Mouse (Mus musculus) neutrophil, adult 83 days (primary cell): ENCODE results near the gene Gm28305. TPM values are rescaled to one million over a fixed set of nuclear protein-coding genes. Genes with fewer than 3 reads are reported as not detected.

Experiments
- total RNA-seq, 2 experiments: library from RNA; stranded (reverse); gene quantifications; one replicate each; pipeline ENCODE4 v1.2.4; 2023

Gm28305 gene
- total RNA-seq: not detected

GRCm38 (mm10) chr9:104040362-104040761, at the start of gene Gm28305:
Gene Gm28305 (plus strand): TSS chr9:104040662.

DNA sequence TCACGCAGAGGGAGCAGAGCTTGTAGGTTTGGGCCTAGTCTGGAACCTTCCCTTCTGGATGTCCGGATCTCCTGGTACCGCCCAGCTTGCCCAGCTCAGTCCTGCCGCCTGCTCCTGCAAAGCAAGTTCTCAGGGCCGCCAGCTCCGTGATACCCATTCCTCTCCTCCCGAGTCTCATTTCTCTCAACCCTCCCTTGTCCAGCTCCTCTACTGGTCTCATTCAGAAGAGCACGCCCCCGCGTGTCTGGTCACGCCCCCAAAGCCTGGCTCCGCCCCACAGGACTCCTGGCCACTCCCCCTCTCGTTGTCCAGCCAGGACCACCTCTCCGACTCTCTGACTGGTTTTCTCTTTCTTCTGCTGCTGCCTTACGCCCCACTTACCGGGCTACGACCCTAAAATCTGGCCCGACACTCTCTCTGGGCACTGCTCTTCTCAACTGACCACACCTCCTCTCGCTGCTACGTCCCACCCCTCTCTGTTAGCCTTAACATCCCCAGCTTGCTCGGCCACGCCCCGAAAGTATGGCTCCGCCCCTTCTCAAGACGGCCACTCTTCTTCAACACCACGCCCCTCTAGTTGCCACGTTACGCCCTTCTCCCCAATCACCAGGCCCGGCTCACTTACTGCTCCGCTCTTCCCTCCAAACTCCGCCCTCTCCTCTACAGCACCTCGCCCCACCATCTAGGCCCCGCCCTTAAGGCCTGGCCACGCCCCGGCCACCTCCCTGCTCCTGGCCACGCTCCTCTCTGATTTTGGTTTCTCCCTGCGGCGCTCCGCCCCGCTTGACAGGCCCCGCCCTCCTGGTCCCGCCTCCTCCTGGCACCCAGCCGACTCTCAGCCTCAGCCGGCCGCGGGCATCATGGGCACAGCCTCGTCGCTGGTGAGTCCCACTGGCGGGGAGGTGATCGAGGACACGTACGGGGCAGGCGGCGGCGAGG, 38.3 kb upstream of the Gm28305 start, which contains the start of gene Nphp3:
Nphp3 (plus strand) TSS at position 624 of the 939 bp plus-strand sequence.

GRCm38 (mm10) chr9:104062430-104063243, 22.2 kb downstream of the Gm28305 start, which contains the start of gene Uba5:
Gene Uba5 (minus strand): TSS chr9:104063134.

GRCm38 (mm10) chr9:104063244-104063961, 22.9 kb downstream of the Gm28305 start, which contains the start of gene Acad11:
Gene Acad11 (plus strand): TSS chr9:104063377.

Other genes with a start within 250 kb of the Gm28305 start
- 1 to 10 TPM; 2.0 to 2.4 TPM for gene Nphp3, start 38.1 kb upstream of the Gm28305 start, total RNA-seq
- 10 to 100 TPM; 16.0 to 18.2 TPM for gene Uba5, start 22.5 kb downstream of the Gm28305 start, total RNA-seq
- gene Acad11, start 22.7 kb downstream of the Gm28305 start, total RNA-seq: 10 to 100 TPM; 19.4 to 20.9 TPM
- under 1 TPM in 1 of 2 experiments, not detected in 1; 0.24 TPM for gene Ackr4, start 86.3 kb downstream of the Gm28305 start, total RNA-seq
- gene Dnajc13, start 222.3 kb downstream of the Gm28305 start, total RNA-seq: 10 to 100 TPM; 57.3 to 60.8 TPM